In the genomic region with DNA sequence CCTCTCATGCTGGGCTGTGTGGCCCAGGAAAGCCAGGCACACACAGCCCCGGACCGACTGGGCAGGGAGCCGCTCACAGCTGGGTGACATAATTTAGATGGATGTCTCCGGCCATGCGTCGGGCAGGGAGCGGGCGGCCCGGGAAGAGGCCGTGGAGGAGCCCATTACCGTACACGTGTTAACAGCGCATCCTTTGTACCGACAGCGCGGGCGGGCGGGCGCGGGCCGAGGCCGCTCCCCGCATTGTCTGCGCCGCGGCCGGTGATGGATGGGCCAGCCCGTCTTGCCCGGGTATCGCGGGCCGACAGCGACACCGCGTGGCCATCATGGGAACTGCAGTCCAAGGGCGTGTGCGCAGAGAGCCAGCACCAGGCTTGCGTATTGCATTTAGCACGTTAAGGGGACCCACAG, we compare ENCODE assay signal across 8 mouse cellular contexts.
DNase-seq lines count a peak whose midpoint lies in the region; ATAC-seq lines count a peak whose summit lies in the region.

No protein-coding gene starts in this region.

- under 1% methylated on average over 39 of the region's 39 CpGs for WGBS in intestine, embryonic 14.5 days

- DNase-seq in adrenal gland, adult 18-20 months (ENCODE audit: low spot score in 2 of 2), result peak; percentile 89 to 91
- DNase-seq in embryo, embryonic 10 days (ENCODE audit: low spot score), result peak; percentile 94
- peak; percentile 81 for DNase-seq in gastrocnemius, postnatal 14 days
- peak; percentile 96 for DNase-seq in intestine, embryonic 14.5 days (ENCODE audit: low spot score)
- DNase-seq in left cerebral cortex, adult 9 months (ENCODE audit: low spot score in 2 of 2), result peak; percentile 37 to 84
- peak; percentile 85 for DNase-seq in right cerebral cortex, postnatal 14 days
- DNase-seq in urinary bladder, postnatal 25 days (ENCODE audit: low spot score), result peak; percentile 90

- intact Hi-C loops in gastrocnemius, postnatal 14 days (cut with DNase I; ENCODE audit: low total_unique reads), result loop anchor here (5.0 to 10.0 kb wide), 2 partner anchors 746 to 879 kb away; no protein-coding TSS in a partner anchor

- ATAC-seq in intestine, embryonic 14.5 days (replicated peaks; ENCODE audit: low FRiP score, low TSS enrichment, low read depth), result peak; percentile 84
- ATAC-seq in megakaryocyte progenitor cell, adult 5-6 weeks (replicated peaks; ENCODE audit: poor library complexity), result peak; percentile 99

- peak overlapping the region; percentile 34 for H3K4me3 ChIP-seq in intestine, embryonic 14.5 days (ENCODE audit: low read depth, low read length)

- H3K4me1 ChIP-seq in intestine, embryonic 14.5 days (replicated peaks; ENCODE audit: control insufficient read depth, insufficient read depth, low read length), result no peaks in the 10 kb centered on the region

- peak overlapping the region; percentile 56 for H3K4me2 ChIP-seq in intestine, embryonic 14.5 days (ENCODE audit: low read length)

- peak overlapping the region; percentile 35; the same call in 1 of the 2 replicates for H3K9ac ChIP-seq in intestine, embryonic 14.5 days (ENCODE audit: low read length)

- no peaks in the 10 kb centered on the region for H3K27me3 ChIP-seq in intestine, embryonic 14.5 days (replicated peaks; ENCODE audit: control insufficient read depth, insufficient read depth, low read length)

- H3K27ac ChIP-seq in intestine, embryonic 14.5 days (ENCODE audit: low read depth), result no peak overlapping the region

- no peaks in the 10 kb centered on the region for H3K9me3 ChIP-seq in intestine, embryonic 14.5 days (ENCODE audit: control insufficient read depth, low read length)

- no peaks in the 10 kb centered on the region for H3K36me3 ChIP-seq in intestine, embryonic 14.5 days (ENCODE audit: control insufficient read depth, insufficient read depth, low read length)
